Mouse (Mus musculus): ENCODE data around the gene Tmem108.

- TF ChIP-seq CTCF (IDR thresholded peaks at IDR 0.05; ENCODE audit: control insufficient read depth, insufficient read depth, insufficient read length) (no peak), MYOD1 (IDR thresholded peaks at IDR 0.05; ENCODE audit: control insufficient read depth, insufficient read length, low read depth) (no peak), MYOG (IDR thresholded peaks at IDR 0.05; ENCODE audit: control insufficient read depth, extremely low read depth, insufficient read length) (no peak), MAX (IDR thresholded peaks at IDR 0.05) (no peak), USF1 (IDR thresholded peaks at IDR 0.05; ENCODE audit: low read depth) (no peak), CEBPB (IDR thresholded peaks at IDR 0.05; ENCODE audit: low read depth) (no peak), FOSL1 (IDR thresholded peaks at IDR 0.05; ENCODE audit: insufficient read depth, low read length, poor library complexity, severe bottlenecking) (no peak)
These were observed 256.6 kb downstream of the Tmem108 start for GRCm38 (mm10) chr9:103505067-103505466.

Data from C2C12 (cell line).